Mouse (Mus musculus): ENCODE measurements at regions not wholly inside any gene's neighbourhood (a gene's known extent, or its start where the extent isn't known, plus 50 kb on each side); places are given as distances from the start of the nearest gene placed in this dataset.

DNA sequence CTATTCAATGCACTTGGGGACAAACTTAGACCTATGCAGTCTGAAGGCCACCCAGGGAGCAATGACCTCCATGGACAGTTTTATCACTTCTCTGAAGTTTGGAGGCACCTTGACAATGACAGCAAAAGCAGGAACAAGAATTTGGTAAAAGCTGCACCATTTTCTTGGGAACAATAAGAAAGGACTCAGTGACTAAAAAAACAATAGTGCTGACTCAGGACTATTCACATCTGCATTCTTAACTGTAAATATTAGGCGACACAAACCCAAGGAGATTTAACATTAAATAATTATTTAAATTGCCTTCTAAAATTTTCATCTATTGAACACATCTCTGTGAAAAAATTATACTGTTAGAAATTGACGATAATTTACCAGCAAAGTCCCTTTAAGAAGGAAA, 356.2 kb downstream of the Nup35 start:
- Histone ChIP-seq H3K4me3 (ENCODE audit: control insufficient read depth in 1 of 2, insufficient read depth in 1 of 2, low read depth in 2 of 2, low read length in 2 of 2) (no peak overlapping the region), H3K4me1 (ENCODE audit: control insufficient read depth in 1 of 2, insufficient read depth in 2 of 2, low read length in 2 of 2) (no peaks in the 10 kb centered on the region), H3K27me3 (ENCODE audit: control insufficient read depth in 1 of 2, insufficient read depth in 2 of 2, low read length in 2 of 2) (no peaks in the 10 kb centered on the region), H3K79me2 (ENCODE audit: control insufficient read depth, insufficient read depth, low read length, poor library complexity) (no peaks in the 10 kb centered on the region), H3K27ac (ENCODE audit: control insufficient read depth, low read depth, low read length) (no peak overlapping the region), H3K36me3 (ENCODE audit: control insufficient read depth in 1 of 2, insufficient read depth in 2 of 2, low read length in 2 of 2) (no peaks in the 10 kb centered on the region), H3K9me3 (replicated peaks; ENCODE audit: insufficient read depth, low read length) (no peaks in the 10 kb centered on the region), H3K9ac (ENCODE audit: control insufficient read depth, low read depth, low read length, poor library complexity, severe bottlenecking) (no peak overlapping the region)
- TF ChIP-seq POLR2AphosphoS2 (IDR thresholded peaks at IDR 0.05; ENCODE audit: low read length) (no peak), ETS1 (IDR thresholded peaks at IDR 0.05; ENCODE audit: low read depth, low read length) (no peak), MYC (IDR thresholded peaks at IDR 0.05; ENCODE audit: low read depth, low read length) (no peak)
- DNase-seq (ENCODE audit: low read depth, low spot score): no peak

DNA sequence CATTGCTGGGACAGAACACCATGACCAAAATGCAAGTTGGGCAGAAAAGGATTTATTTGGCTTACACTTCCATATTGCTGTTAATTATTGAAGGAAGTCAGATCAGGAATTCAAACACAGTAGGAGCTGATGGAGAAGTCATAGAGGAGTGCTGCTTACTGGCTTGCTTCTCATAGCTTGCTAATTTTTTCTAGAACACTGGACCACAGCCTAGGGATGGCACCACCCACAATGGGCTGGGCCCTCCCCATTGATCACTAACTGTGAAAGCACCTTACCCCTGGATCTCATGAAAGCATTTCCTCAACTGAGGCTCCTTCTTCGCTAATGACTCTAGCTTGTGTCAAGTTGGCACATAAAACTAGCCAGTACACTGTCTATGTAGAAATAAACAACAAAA, 381.3 kb downstream of the Nup35 start:
- Histone ChIP-seq H3K27me3 (ENCODE audit: control insufficient read depth in 1 of 2, insufficient read depth in 2 of 2, low read length in 2 of 2) (no peaks in the 10 kb centered on the region), H3K27ac (ENCODE audit: control insufficient read depth, low read depth, low read length) (no peak overlapping the region), H3K36me3 (ENCODE audit: control insufficient read depth in 1 of 2, insufficient read depth in 2 of 2, low read length in 2 of 2) (no peaks in the 10 kb centered on the region), H3K9me3 (replicated peaks; ENCODE audit: insufficient read depth, low read length) (no peaks in the 10 kb centered on the region), H3K79me2 (ENCODE audit: control insufficient read depth, insufficient read depth, low read length, poor library complexity) (no peaks in the 10 kb centered on the region), H3K9ac (ENCODE audit: control insufficient read depth, low read depth, low read length, poor library complexity, severe bottlenecking) (no peak overlapping the region), H3K4me1 (ENCODE audit: control insufficient read depth in 1 of 2, insufficient read depth in 2 of 2, low read length in 2 of 2) (no peaks in the 10 kb centered on the region), H3K4me3 (ENCODE audit: control insufficient read depth in 1 of 2, insufficient read depth in 1 of 2, low read depth in 2 of 2, low read length in 2 of 2) (no peak overlapping the region)
- DNase-seq (ENCODE audit: low read depth, low spot score): no peak
- TF ChIP-seq USF2 (IDR thresholded peaks at IDR 0.05; ENCODE audit: borderline replicate concordance in 1 of 2, insufficient read depth in 1 of 2, low read depth in 1 of 2, low read length in 2 of 2): no peak
- no peak for TF ChIP-seq ETS1 (IDR thresholded peaks at IDR 0.05; ENCODE audit: low read depth, low read length)
- TF ChIP-seq RCOR1 (IDR thresholded peaks at IDR 0.05; ENCODE audit: low read depth, low read length): no peak
- no peak for TF ChIP-seq UBTF (IDR thresholded peaks at IDR 0.05; ENCODE audit: borderline replicate concordance, insufficient read depth, low read depth, low read length)
- no peak for TF ChIP-seq MAZ (IDR thresholded peaks at IDR 0.05; ENCODE audit: low read depth, low read length)

DNA sequence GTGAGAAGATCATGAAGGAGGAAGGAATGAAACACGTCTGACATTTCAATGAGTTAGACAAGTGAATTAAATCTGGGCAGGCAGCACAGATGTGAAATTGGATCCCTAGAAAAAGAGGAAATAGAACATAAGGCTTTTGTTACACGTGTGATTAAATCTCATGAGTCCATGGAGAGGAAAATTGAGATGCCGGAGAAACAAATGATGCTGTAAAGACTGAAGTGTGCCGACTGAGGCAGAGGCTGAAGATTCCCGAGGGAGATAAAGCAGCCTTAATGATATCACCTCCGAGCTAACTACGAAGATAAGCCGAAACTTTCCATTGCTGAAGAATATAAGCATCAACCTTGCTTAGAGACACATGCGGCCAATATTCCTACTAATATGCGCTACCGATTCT, 390.0 kb downstream of the Nup35 start:
- H3K36me3 ChIP-seq (ENCODE audit: control insufficient read depth in 1 of 2, insufficient read depth in 2 of 2, low read length in 2 of 2): no peaks in the 10 kb centered on the region
- TF ChIP-seq SMC3 (IDR thresholded peaks at IDR 0.05; ENCODE audit: low read depth, low read length) (no peak), ZKSCAN1 (IDR thresholded peaks at IDR 0.05; ENCODE audit: low read depth, low read length) (no peak), MAZ (IDR thresholded peaks at IDR 0.05; ENCODE audit: low read depth, low read length) (no peak), HCFC1 (IDR thresholded peaks at IDR 0.05; ENCODE audit: low read depth, low read length) (no peak), GATA1 (IDR thresholded peaks at IDR 0.05; ENCODE audit: low read depth, low read length) (no peak), POLR2AphosphoS5 (IDR thresholded peaks at IDR 0.05; ENCODE audit: borderline replicate concordance, low read depth, low read length) (no peak), USF2 (IDR thresholded peaks at IDR 0.05; ENCODE audit: borderline replicate concordance in 1 of 2, insufficient read depth in 1 of 2, low read depth in 1 of 2, low read length in 2 of 2) (no peak)
- no peaks in the 10 kb centered on the region for H3K9me3 ChIP-seq (replicated peaks; ENCODE audit: insufficient read depth, low read length)
- no peak overlapping the region for H3K27ac ChIP-seq (ENCODE audit: control insufficient read depth, low read depth, low read length)
- no peaks in the 10 kb centered on the region for H3K27me3 ChIP-seq (ENCODE audit: control insufficient read depth in 1 of 2, insufficient read depth in 2 of 2, low read length in 2 of 2)
- no peak for DNase-seq (ENCODE audit: low read depth, low spot score)
- no peak overlapping the region for H3K4me3 ChIP-seq (ENCODE audit: control insufficient read depth in 1 of 2, insufficient read depth in 1 of 2, low read depth in 2 of 2, low read length in 2 of 2)
- no peaks in the 10 kb centered on the region for H3K4me1 ChIP-seq (ENCODE audit: control insufficient read depth in 1 of 2, insufficient read depth in 2 of 2, low read length in 2 of 2)
- no peak overlapping the region for H3K9ac ChIP-seq (ENCODE audit: control insufficient read depth, low read depth, low read length, poor library complexity, severe bottlenecking)
- H3K79me2 ChIP-seq (ENCODE audit: control insufficient read depth, insufficient read depth, low read length, poor library complexity): no peaks in the 10 kb centered on the region
